Mouse (Mus musculus): ENCODE data around the gene 4933430I17Rik. TPM values are rescaled to one million over a fixed set of nuclear protein-coding genes. Genes with fewer than 3 reads are reported as not detected.

Gene 4933430I17Rik
- polyA plus RNA-seq, 1 experiment, result 0.14 TPM

DNA sequence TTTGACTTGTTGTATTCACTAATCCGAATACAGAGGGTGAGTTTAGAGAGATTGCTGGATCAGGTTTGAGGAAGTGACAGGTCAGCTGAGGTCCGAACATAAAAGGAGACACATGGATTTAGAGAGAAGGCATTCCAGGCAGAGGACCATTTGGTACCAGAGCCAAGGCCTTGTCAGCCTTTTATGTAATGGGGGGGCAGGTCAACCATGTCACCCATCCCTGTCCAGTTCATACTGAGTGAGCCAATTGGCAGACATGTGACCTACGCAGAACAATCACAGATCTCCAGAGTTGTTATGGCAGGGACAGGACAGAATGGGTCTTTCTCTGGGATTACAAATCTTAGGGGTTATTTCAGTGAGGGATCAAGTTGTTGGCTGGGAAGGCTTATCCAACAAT lies 19.2 kb upstream of the 4933430I17Rik start:
- peaks cover 22% of the 10 kb centered on the region for H3K4me1 ChIP-seq (ENCODE audit: control insufficient read depth, insufficient read depth, insufficient read length, low read length)
- peaks cover 28% of the 10 kb centered on the region for H3K36me3 ChIP-seq (ENCODE audit: control insufficient read depth, insufficient read depth, low read length)
- TF ChIP-seq CTCF (IDR thresholded peaks at IDR 0.05; ENCODE audit: extremely low read depth, insufficient read length, insufficient replicate concordance, low read depth, low read length) (no peak), POLR2A (IDR thresholded peaks at IDR 0.05; ENCODE audit: low read depth, low read length) (no peak)
- WGBS, result 80% methylated on average over 3 of the region's 3 CpGs
- no peak overlapping the region for H3K4me3 ChIP-seq (ENCODE audit: low read depth, low read length)
- no peak overlapping the region for H3K27ac ChIP-seq (ENCODE audit: insufficient read depth, low read depth, low read length)
- no peaks in the 10 kb centered on the region for H3K27me3 ChIP-seq (ENCODE audit: control insufficient read depth, insufficient read depth, low read length)

DNA sequence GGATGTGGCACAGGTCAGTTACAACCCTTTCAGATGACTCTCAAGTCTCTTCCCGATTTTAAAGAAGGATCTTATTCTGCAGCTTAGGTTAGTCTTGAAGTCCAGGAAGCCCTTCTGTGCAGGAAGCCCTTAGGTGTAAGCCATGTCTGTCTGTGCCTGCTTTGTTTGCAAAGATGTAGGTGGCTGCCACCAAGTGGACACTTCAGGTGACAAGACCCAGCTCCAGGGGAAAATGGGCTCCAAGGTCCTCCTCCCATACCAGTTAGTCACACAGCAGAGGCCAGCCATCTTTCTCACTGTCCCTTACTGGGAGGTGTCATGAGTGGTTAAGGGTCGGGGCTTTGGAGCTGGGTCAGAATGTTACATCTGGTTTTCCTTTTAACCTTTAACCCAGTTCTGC lies 18.4 kb upstream of the 4933430I17Rik start:
- peaks cover 36% of the 10 kb centered on the region for H3K36me3 ChIP-seq (ENCODE audit: control insufficient read depth, insufficient read depth, low read length)
- TF ChIP-seq POLR2A (IDR thresholded peaks at IDR 0.05; ENCODE audit: low read depth, low read length) (no peak), CTCF (IDR thresholded peaks at IDR 0.05; ENCODE audit: extremely low read depth, insufficient read length, insufficient replicate concordance, low read depth, low read length) (peak; percentile 62; the same call in 1 of the 2 replicates)
- WGBS, result 23% methylated on average over 2 of the region's 2 CpGs
- peaks cover 22% of the 10 kb centered on the region for H3K4me1 ChIP-seq (ENCODE audit: control insufficient read depth, insufficient read depth, insufficient read length, low read length)
- H3K27me3 ChIP-seq (ENCODE audit: control insufficient read depth, insufficient read depth, low read length), result no peaks in the 10 kb centered on the region
- no peak overlapping the region for H3K27ac ChIP-seq (ENCODE audit: insufficient read depth, low read depth, low read length)
- no peak overlapping the region for H3K4me3 ChIP-seq (ENCODE audit: low read depth, low read length)

DNA sequence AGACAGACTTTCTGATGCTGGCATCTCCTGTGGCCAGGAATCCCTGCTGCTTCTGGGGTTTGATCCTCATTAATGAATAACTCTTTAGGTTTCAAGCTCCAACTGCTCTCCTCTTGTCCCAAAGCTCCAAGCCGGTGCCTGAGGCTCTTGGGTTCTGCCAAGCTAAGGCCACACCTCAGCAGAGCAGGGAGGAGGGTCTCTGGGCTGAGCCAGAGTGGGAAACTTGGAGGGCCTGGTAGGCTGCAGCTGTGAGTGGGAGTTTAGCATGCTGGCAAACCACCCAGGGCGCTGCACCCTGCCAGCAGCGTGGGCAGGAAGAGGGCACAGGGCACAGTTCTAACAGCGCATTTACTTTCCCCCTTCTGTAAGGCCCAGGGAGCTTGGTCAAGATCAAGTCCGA lies 16.3 kb upstream of the 4933430I17Rik start:
- no peaks in the 10 kb centered on the region for H3K27me3 ChIP-seq (ENCODE audit: control insufficient read depth, insufficient read depth, low read length)
- H3K36me3 ChIP-seq (ENCODE audit: control insufficient read depth, insufficient read depth, low read length), result peaks cover 51% of the 10 kb centered on the region
- no peak overlapping the region for H3K4me3 ChIP-seq (ENCODE audit: low read depth, low read length)
- TF ChIP-seq CTCF (IDR thresholded peaks at IDR 0.05; ENCODE audit: extremely low read depth, insufficient read length, insufficient replicate concordance, low read depth, low read length) (no peak), POLR2A (IDR thresholded peaks at IDR 0.05; ENCODE audit: low read depth, low read length) (no peak)
- no peak overlapping the region for H3K27ac ChIP-seq (ENCODE audit: insufficient read depth, low read depth, low read length)
- peaks cover 14% of the 10 kb centered on the region for H3K4me1 ChIP-seq (ENCODE audit: control insufficient read depth, insufficient read depth, insufficient read length, low read length)
- WGBS, result 33% methylated on average over 5 of the region's 5 CpGs

DNA sequence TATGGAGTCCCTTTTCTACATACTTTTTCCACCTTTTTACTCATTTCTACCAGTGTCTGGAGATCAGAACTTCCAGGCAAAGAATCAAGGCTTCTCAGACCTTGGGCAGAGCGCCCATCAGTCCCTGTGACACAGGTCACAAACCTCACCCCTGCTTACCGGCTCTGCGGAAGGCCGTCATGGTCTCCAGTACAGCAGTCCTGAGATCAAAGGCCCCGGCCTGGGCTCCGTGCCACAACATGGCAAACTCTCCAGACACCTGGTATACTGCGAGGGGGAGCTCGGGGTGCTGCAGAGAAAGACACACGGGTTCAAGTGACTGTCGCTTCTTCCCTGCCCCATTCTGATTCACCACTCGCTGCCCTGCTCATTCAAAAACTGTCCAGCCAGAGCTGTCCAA lies 15.2 kb upstream of the 4933430I17Rik start:
- H3K27me3 ChIP-seq (ENCODE audit: control insufficient read depth, insufficient read depth, low read length), result no peaks in the 10 kb centered on the region
- TF ChIP-seq CTCF (IDR thresholded peaks at IDR 0.05; ENCODE audit: extremely low read depth, insufficient read length, insufficient replicate concordance, low read depth, low read length) (no peak), POLR2A (IDR thresholded peaks at IDR 0.05; ENCODE audit: low read depth, low read length) (no peak)
- H3K4me3 ChIP-seq (ENCODE audit: low read depth, low read length), result no peak overlapping the region
- 30% methylated on average over 11 of the region's 11 CpGs for WGBS
- H3K4me1 ChIP-seq (ENCODE audit: control insufficient read depth, insufficient read depth, insufficient read length, low read length), result peaks cover 10% of the 10 kb centered on the region
- H3K36me3 ChIP-seq (ENCODE audit: control insufficient read depth, insufficient read depth, low read length), result peaks cover 54% of the 10 kb centered on the region
- peak overlapping the region; percentile 21; the same call in 1 of the 2 replicates for H3K27ac ChIP-seq (ENCODE audit: insufficient read depth, low read depth, low read length)

DNA sequence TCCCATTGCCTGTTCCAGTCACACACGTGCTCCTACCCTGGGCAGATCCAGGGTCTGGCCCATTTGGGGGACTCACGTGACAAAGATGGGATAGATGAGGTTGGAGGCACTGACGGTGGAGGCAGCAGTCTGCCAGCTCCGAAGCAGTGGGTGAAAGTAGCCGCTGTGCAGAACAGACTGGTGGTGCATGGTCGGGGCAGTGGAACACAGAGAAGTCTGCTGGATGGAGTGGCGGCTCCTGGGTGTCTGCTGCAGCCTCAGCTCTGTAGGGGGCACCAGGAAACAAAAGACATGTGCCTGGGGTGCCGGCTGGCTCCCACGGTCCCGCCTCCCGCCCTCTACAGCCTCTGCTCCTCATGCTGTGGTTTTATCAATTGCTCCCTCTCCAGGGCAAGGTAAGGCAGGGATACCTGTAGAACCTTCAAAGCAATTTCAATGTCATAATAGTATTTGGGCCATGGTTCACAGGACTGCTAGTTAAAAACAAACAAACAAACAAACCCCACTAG lies 11.1 kb upstream of the 4933430I17Rik start:
- H3K36me3 ChIP-seq (ENCODE audit: control insufficient read depth, insufficient read depth, low read length), result peaks cover 41% of the 10 kb centered on the region
- no peaks in the 10 kb centered on the region for H3K27me3 ChIP-seq (ENCODE audit: control insufficient read depth, insufficient read depth, low read length)
- H3K4me1 ChIP-seq (ENCODE audit: control insufficient read depth, insufficient read depth, insufficient read length, low read length), result peaks cover 28% of the 10 kb centered on the region
- TF ChIP-seq POLR2A (IDR thresholded peaks at IDR 0.05; ENCODE audit: low read depth, low read length) (no peak), CTCF (IDR thresholded peaks at IDR 0.05; ENCODE audit: extremely low read depth, insufficient read length, insufficient replicate concordance, low read depth, low read length) (no peak)
- H3K4me3 ChIP-seq (ENCODE audit: low read depth, low read length), result no peak overlapping the region
- no peak overlapping the region for H3K27ac ChIP-seq (ENCODE audit: insufficient read depth, low read depth, low read length)
- WGBS, result 74% methylated on average over 11 of the region's 11 CpGs

DNA sequence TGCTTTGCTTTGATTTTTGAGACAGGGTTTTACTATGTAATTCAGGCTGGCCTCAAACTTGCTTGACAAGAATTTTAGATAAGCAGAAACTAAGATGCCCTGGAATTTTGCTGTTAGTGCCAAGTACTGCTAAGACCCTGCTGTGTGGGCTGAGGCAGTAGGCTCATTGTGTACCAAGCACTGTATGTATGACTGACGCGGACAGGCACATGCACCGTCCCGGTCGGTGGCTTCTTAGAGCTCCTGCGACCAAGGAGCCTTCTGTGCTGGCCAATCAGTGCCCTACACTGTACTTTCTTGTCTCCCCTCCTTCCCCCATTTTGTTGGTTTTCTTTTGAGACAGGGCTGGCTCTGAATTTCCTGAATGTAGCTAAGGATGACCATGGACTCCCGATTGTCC lies 10.2 kb upstream of the 4933430I17Rik start:
- Histone ChIP-seq H3K4me3 (ENCODE audit: low read depth, low read length) (no peak overlapping the region), H3K27me3 (ENCODE audit: control insufficient read depth, insufficient read depth, low read length) (no peaks in the 10 kb centered on the region), H3K36me3 (ENCODE audit: control insufficient read depth, insufficient read depth, low read length) (peaks cover 35% of the 10 kb centered on the region), H3K4me1 (ENCODE audit: control insufficient read depth, insufficient read depth, insufficient read length, low read length) (peaks cover 24% of the 10 kb centered on the region), H3K27ac (ENCODE audit: insufficient read depth, low read depth, low read length) (no peak overlapping the region)
- WGBS, result 87% methylated on average over 7 of the region's 7 CpGs
- TF ChIP-seq CTCF (IDR thresholded peaks at IDR 0.05; ENCODE audit: extremely low read depth, insufficient read length, insufficient replicate concordance, low read depth, low read length), result no peak
- no peak for TF ChIP-seq POLR2A (IDR thresholded peaks at IDR 0.05; ENCODE audit: low read depth, low read length)

DNA sequence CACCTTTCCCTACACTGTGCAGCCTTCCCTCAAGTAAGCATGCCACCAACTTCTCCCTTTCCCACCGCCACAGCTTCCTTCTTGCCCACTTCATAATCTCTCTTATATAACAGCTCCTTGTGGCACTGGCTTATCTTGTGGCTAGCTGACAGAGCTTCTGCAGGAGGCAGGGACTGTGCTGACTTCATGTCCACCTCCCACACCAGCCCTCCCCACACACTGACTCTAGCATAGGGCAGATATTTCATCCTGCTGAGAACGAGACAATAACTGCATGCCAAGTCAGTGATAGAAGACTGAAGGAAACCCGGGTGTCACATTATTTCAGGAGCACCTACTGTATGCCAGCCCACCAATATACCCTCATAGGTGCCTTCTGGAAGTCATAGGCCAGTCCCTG lies 9.7 kb upstream of the 4933430I17Rik start:
- Histone ChIP-seq H3K27ac (ENCODE audit: insufficient read depth, low read depth, low read length) (peak overlapping the region; percentile 3; the same call in 1 of the 2 replicates), H3K4me3 (ENCODE audit: low read depth, low read length) (no peak overlapping the region), H3K27me3 (ENCODE audit: control insufficient read depth, insufficient read depth, low read length) (no peaks in the 10 kb centered on the region), H3K4me1 (ENCODE audit: control insufficient read depth, insufficient read depth, insufficient read length, low read length) (peaks cover 19% of the 10 kb centered on the region), H3K36me3 (ENCODE audit: control insufficient read depth, insufficient read depth, low read length) (peaks cover 31% of the 10 kb centered on the region)
- TF ChIP-seq CTCF (IDR thresholded peaks at IDR 0.05; ENCODE audit: extremely low read depth, insufficient read length, insufficient replicate concordance, low read depth, low read length) (no peak), POLR2A (IDR thresholded peaks at IDR 0.05; ENCODE audit: low read depth, low read length) (no peak)
- 50% methylated on average over 3 of the region's 3 CpGs for WGBS
